Mouse (Mus musculus) liver, embryonic 15.5 days (tissue): Measurements from ENCODE around the gene Dlgap5. TPM values are rescaled to one million over a fixed set of nuclear protein-coding genes. Genes with fewer than 3 reads are reported as not detected.

Experiments used
- ATAC-seq: fragments of 200-750 bp; cut with Nextera tagmentation; 2 replicates; pipeline ENCODE4 v1.8.0; 2017; ENCODE audit warnings: moderate number of reproducible peaks, mild to moderate bottlenecking, moderate library complexity; ENCODE audit not compliant: insufficient read depth
- H3K27ac ChIP-seq: fragments of 300-500 bp; sonication (generic); replicated peaks from 2 replicates; pipeline ENCODE4 v1.5.1; 2015; ENCODE audit warnings: mild to moderate bottlenecking, inconsistent platforms
- H3K27me3 ChIP-seq: fragments of 300-500 bp; sonication (generic); 2 replicates; pipeline ENCODE4 v1.6.1; 2015; ENCODE audit warnings: mild to moderate bottlenecking, inconsistent platforms
- H3K36me3 ChIP-seq: fragments of 300-500 bp; sonication (generic); replicated peaks from 2 replicates; pipeline ENCODE4 v1.6.1; 2015; ENCODE audit warnings: moderate library complexity, mild to moderate bottlenecking, inconsistent platforms
- H3K4me1 ChIP-seq: fragments of 300-500 bp; sonication (generic); replicated peaks from 2 replicates; pipeline ENCODE4 v1.6.1; 2015; ENCODE audit warnings: inconsistent platforms
- H3K4me2 ChIP-seq: fragments of 300-500 bp; sonication (generic); 2 replicates; pipeline ENCODE4 v1.6.1; 2015; ENCODE audit warnings: moderate library complexity, mild to moderate bottlenecking, inconsistent platforms
- H3K4me3 ChIP-seq: fragments of 300-500 bp; sonication (generic); replicated peaks from 2 replicates; pipeline ENCODE4 v1.5.1; 2015; ENCODE audit warnings: mild to moderate bottlenecking, inconsistent platforms
- H3K9ac ChIP-seq: fragments of 300-500 bp; sonication (generic); 2 replicates; pipeline ENCODE4 v1.6.1; 2015; ENCODE audit warnings: moderate library complexity, mild to moderate bottlenecking, inconsistent platforms
- H3K9me3 ChIP-seq: fragments of 300-500 bp; sonication (generic); replicated peaks from 2 replicates; pipeline ENCODE4 v1.6.1; 2016; ENCODE audit warnings: inconsistent platforms
- WGBS: fragments of 180-500 bp; shearing (Covaris S2); methylation state at CpG from one replicate; pipeline ENCODE4 v1.1.7; 2015; ENCODE audit warnings: mixed read lengths; ENCODE audit not compliant: insufficient replicate concordance; 5-methylcytosine and 5-hydroxymethylcytosine counted together
- polyA plus RNA-seq: library from polyadenylated mRNA; unstranded; fragments of >200 nt; fragmentation: Nextera tagmentation; extraction: Ambion mirVana; gene quantifications from 2 replicates; pipeline ENCODE4 v1.2.1, GENCODE M21; 2015

Dlgap5 gene
- polyA plus RNA-seq, 1 experiment from 2014 or later: 51.3 TPM

DNA sequence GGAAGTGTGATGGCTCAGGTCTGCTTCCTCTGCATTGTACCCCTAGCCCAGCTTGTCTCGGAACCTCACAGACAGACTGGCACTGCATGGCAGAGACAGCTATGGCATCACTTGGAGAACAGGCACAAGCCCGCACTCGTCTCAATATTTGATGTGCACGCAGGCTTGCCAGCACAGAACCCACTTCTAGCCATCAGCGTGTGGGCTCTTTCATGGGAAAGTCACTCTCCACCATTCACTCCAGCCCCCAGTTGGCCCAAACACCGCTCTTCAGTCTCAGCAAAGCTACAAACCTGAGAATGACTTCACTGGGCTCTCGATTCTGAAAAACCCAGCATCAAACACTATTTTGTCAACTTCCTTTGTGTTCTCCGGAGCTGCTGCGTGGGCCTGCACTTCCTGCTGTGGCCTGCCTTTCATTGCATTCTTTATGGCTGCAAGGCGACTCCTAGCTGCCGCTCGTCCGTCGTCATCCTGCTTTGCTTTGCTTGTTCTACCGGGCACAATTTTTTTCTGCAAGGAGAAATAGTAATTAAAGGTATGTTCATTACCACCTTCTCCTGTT lies 22.7 kb downstream of the Dlgap5 start:
- peaks cover 100% of the 10 kb centered on the region for H3K36me3 ChIP-seq
- no peak overlapping the region for H3K27ac ChIP-seq
- H3K4me2 ChIP-seq: no peak overlapping the region
- no peak for ATAC-seq
- whole genome bisulfite sequencing: 89% methylated on average over 15 of the region's 15 CpGs
- H3K9ac ChIP-seq: no peak overlapping the region
- H3K4me1 ChIP-seq: no peaks in the 10 kb centered on the region
- H3K9me3 ChIP-seq: no peaks in the 10 kb centered on the region
- H3K4me3 ChIP-seq: no peak overlapping the region
- H3K27me3 ChIP-seq: no peaks in the 10 kb centered on the region

DNA sequence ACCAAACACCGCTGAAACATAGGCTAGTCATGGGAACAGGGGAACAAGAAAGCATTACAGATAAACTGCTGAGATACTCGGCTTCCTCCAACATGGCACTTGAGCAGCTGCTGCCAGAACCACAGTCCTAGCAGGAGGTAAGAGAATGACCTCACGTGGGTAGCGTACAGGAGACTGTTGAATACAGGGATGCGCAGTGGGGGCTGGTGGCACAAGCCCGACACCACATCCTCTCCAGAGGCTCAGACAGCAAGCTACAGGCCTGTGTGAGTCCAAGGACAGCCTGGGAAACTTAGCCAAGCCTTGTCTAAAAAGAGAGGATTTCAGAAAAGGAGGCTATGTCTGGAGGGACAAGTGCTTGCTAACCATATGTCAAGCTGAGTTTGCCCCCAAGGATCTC lies 23.2 kb downstream of the Dlgap5 start:
- no peaks in the 10 kb centered on the region for H3K4me1 ChIP-seq
- no peak for ATAC-seq
- WGBS: 89% methylated on average over 6 of the region's 6 CpGs
- no peak overlapping the region for H3K4me2 ChIP-seq
- no peak overlapping the region for H3K27ac ChIP-seq
- no peak overlapping the region for H3K9ac ChIP-seq
- H3K27me3 ChIP-seq: no peaks in the 10 kb centered on the region
- H3K36me3 ChIP-seq: peaks cover 100% of the 10 kb centered on the region
- H3K4me3 ChIP-seq: no peak overlapping the region
- no peaks in the 10 kb centered on the region for H3K9me3 ChIP-seq

DNA sequence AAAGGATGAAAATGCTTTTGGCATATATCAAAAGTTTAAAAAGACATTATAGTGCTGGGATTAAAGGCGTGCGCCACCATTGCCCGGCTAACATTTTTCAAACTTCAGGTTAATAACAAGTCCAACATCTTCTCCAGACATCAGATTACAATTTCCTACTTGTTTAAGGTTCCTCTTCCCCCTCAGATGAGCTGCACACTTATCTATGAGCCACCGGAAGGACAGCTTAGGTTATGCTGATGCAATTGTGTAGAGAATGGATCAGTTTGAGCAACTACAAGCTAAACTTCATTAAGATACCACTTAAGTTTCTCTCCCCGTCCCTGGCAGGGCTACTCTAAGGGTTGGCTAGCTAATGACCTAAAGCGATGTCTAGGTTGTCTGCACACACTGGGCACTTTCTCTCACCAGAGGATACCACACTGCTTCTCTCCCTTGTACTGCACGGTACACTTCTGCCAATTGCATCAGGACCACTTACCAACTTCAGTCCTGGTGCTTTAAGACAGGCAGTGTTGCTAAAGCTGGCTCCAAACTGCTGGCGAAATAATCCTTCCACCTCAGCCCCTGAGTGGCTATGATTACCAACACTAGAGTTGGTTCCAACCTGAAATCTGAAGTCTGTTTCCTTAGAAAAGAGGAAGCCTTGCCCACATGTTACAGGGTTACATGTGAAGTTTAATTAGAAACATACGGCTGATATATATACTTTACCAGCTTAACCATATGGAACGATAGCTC lies 24.7 kb downstream of the Dlgap5 start:
- Histone ChIP-seq H3K4me3 (no peak overlapping the region), H3K4me1 (no peaks in the 10 kb centered on the region), H3K27ac (no peak overlapping the region), H3K27me3 (no peaks in the 10 kb centered on the region), H3K9ac (no peak overlapping the region), H3K4me2 (no peak overlapping the region), H3K36me3 (peaks cover 100% of the 10 kb centered on the region), H3K9me3 (no peaks in the 10 kb centered on the region)
- no peak for ATAC-seq
- WGBS: 86% methylated on average over 10 of the region's 10 CpGs

DNA sequence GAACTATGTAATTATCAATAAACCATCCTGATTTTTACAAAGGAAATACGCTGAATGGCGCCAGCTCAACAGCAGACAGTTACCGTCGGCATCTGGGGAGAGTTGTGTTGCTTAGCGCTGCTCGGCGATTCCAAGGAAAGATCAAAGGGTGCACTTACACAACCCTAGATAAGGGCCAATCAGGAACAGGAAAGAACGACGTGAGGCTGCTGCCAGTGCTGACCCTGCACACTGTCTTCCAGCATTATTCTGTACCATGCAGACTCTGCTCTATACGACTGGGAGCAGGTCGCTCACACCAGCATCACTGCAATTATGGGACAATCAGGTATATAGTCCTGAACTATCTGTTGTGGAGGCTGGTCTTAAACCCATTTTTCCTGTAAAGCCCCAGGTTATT lies 32.1 kb downstream of the Dlgap5 start:
- Histone ChIP-seq H3K4me2 (no peak overlapping the region), H3K4me3 (no peak overlapping the region), H3K27ac (no peak overlapping the region), H3K4me1 (no peaks in the 10 kb centered on the region), H3K27me3 (no peaks in the 10 kb centered on the region), H3K9ac (no peak overlapping the region), H3K36me3 (peaks cover 76% of the 10 kb centered on the region), H3K9me3 (no peaks in the 10 kb centered on the region)
- 75% methylated on average over 11 of the region's 11 CpGs for WGBS
- no peak for ATAC-seq

DNA sequence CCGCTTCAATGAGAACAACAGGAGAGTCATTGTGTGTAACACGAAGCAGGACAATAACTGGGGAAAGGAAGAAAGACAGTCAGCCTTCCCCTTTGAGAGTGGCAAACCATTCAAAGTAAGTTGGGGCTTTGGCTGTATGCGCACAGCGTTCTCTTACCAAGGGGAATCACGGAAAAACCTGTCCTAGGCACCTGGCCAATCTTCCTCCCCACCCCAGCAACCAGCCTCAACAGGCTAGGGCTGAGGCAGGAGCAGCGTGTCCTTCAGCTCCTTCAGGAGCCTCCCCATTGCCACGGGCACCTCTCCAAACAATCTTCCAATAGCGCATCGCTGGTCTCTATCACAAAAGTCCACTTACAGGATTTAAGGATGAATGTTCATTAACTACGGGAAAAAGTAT lies 33.6 kb downstream of the Dlgap5 start:
- no peak overlapping the region for H3K4me2 ChIP-seq
- H3K4me1 ChIP-seq: no peaks in the 10 kb centered on the region
- H3K9ac ChIP-seq: no peak overlapping the region
- ATAC-seq: no peak
- H3K4me3 ChIP-seq: no peak overlapping the region
- 88% methylated on average over 10 of the region's 10 CpGs for WGBS
- H3K9me3 ChIP-seq: no peaks in the 10 kb centered on the region
- H3K36me3 ChIP-seq: peaks cover 62% of the 10 kb centered on the region
- no peak overlapping the region for H3K27ac ChIP-seq
- H3K27me3 ChIP-seq: no peaks in the 10 kb centered on the region

DNA sequence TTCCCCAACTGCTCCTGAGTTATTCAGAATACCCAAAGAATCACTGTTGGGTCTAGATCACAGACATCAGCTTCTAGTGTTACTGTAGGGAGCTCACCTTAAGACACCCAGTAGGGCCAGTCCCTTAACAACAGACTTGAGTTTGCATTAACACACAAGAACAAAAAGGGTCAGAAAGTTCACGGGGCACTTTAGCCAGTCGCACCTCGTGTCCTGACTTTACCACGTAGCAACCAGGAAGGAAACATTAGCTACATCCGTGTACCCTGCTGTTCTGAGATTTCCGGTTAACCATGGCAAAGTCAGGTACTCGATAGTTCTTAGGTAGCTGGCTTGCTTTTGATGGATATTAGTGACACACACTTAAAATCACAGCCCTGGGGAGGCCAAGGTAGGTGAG lies 34.3 kb downstream of the Dlgap5 start:
- H3K27me3 ChIP-seq: no peaks in the 10 kb centered on the region
- H3K4me2 ChIP-seq: no peak overlapping the region
- H3K4me3 ChIP-seq: no peak overlapping the region
- no peak overlapping the region for H3K27ac ChIP-seq
- 75% methylated on average over 7 of the region's 7 CpGs for WGBS
- no peaks in the 10 kb centered on the region for H3K9me3 ChIP-seq
- H3K36me3 ChIP-seq: peaks cover 54% of the 10 kb centered on the region
- no peak for ATAC-seq
- H3K9ac ChIP-seq: no peak overlapping the region
- H3K4me1 ChIP-seq: no peaks in the 10 kb centered on the region

DNA sequence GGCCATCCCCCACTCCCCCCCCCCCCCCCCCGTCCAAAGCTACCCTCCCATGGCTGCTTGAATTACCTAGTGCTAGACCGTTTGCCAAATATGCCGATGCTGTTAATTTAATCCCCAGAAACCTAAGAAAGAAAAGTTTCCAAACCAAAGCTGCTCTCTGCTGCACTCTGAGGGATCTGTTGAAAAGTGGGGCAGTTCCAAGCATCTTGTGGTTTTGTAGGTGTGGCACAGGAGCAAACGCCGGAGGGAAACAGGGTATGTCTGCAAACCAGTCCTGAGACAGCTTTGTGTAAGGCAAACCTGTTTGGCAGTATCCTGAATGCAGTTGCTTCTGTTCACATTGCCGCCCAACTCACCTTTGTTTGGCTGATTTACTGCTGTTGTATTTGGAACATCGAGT lies 39.9 kb downstream of the Dlgap5 start:
- Histone ChIP-seq H3K9me3 (no peaks in the 10 kb centered on the region), H3K4me1 (peaks cover 18% of the 10 kb centered on the region), H3K36me3 (0 out of 2 replicates have a peak, but pooled peaks cover 4% of the 10 kb centered on the region), H3K27ac (no peak overlapping the region), H3K4me2 (no peak overlapping the region), H3K9ac (no peak overlapping the region), H3K4me3 (no peak overlapping the region), H3K27me3 (peaks cover 21% of the 10 kb centered on the region)
- 55% methylated on average over 7 of the region's 7 CpGs for WGBS
- ATAC-seq: no peak

DNA sequence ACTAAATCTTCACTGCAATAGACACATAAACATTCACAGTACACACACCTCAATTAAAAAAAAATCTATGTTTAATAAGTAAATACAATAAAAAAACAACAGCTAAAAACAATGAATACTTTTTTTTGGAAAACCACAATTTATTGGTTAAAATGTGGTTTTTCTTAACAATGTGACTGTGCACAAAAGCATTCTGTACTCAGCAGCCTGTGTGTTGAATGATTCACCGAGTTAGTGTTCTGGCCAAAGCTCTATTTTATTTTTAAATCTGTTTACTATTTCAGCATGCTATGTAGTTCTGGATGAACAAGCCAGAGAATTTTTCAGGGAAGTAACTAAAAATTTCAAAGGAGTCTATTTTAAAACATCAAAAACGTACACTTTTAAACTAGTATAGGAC lies 41.7 kb downstream of the Dlgap5 start:
- H3K4me2 ChIP-seq: no peak overlapping the region
- no peak overlapping the region for H3K27ac ChIP-seq
- H3K4me1 ChIP-seq: peaks cover 20% of the 10 kb centered on the region
- no peak overlapping the region for H3K4me3 ChIP-seq
- no peaks in the 10 kb centered on the region for H3K36me3 ChIP-seq
- no peaks in the 10 kb centered on the region for H3K9me3 ChIP-seq
- H3K27me3 ChIP-seq: peaks cover 37% of the 10 kb centered on the region
- H3K9ac ChIP-seq: no peak overlapping the region
- 47% methylated on average over 2 of the region's 2 CpGs for WGBS
- no peak for ATAC-seq

DNA sequence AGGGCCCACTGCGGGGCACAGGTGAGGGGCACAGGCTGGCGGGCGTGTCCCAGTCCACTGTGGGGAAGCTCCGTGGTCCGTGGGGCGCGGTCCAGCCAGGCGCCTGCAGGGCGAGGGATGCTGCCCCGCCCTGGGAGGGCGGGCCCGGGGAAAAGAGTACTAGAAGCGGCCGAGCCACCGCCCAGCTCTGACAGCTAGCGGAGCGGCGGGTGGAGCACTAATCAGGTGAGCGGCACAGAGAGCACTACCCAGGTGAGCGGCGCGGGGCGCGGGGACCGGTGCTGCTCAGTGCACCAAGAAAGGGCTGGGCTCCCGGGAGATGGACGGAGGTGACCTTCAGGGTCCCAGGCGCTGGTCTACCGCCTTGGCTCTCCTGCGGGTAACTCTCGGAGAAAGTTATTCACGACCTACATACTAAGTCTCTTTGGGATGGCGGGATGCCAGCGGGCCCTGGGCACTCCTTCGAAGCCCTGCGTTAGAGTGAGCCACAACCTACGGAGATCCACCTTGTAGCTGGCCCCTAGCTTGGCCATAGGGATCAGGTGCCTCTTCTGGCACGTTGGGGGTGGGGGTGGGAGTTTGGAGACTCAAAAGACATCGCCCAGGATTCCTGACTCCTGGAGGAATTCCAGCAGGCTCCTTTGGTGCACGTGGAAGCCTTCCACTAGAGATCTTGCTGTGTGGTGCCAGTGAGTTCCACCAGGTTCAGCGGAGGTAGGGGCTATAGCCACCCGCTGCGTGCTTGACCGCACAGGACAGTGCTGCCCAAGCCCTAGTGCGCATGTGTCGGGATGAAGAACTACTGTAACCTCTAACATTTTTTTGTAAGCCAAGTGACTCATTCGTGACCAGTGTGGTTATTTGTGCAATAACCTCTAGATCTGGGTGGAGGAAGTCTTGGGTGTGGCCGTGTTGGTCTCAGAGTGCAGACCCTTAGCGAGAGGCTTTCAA lies 44.2 kb downstream of the Dlgap5 start:
- Histone ChIP-seq H3K9me3 (no peaks in the 10 kb centered on the region), H3K9ac (peak overlapping the region; percentile 27; the same call in 1 of the 2 replicates), H3K4me2 (peak overlapping the region; percentile 62), H3K36me3 (no peaks in the 10 kb centered on the region), H3K4me1 (peaks cover 20% of the 10 kb centered on the region), H3K27ac (no peak overlapping the region), H3K4me3 (peak overlapping the region; percentile 47), H3K27me3 (peaks cover 45% of the 10 kb centered on the region)
- ATAC-seq: peak; percentile 83
- WGBS: 6% methylated on average over 48 of the region's 49 CpGs

DNA sequence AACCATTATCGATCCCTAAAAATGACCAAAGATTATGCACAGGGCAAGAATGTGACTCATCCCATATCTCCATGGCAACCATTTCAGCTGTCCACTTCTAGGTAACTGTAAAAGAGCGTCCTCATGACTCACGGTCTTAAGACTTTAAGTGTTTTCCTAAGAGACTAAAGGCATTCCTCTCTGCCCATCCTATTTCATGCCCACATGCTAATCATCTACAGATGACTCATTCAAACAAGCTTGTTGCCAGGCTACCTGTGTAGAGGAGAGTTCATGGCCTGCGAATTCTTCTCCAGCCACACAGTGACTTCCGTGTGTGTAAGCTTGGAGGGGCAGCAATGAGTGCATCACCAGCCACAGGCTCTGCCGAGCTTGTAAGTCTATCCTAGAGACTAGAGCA lies 46.5 kb downstream of the Dlgap5 start:
- Histone ChIP-seq H3K9me3 (no peaks in the 10 kb centered on the region), H3K27me3 (peaks cover 45% of the 10 kb centered on the region), H3K36me3 (no peaks in the 10 kb centered on the region), H3K4me3 (no peak overlapping the region), H3K4me1 (peaks cover 29% of the 10 kb centered on the region), H3K4me2 (no peak overlapping the region), H3K9ac (no peak overlapping the region), H3K27ac (no peak overlapping the region)
- ATAC-seq: no peak
- WGBS: 74% methylated on average over 6 of the region's 6 CpGs

DNA sequence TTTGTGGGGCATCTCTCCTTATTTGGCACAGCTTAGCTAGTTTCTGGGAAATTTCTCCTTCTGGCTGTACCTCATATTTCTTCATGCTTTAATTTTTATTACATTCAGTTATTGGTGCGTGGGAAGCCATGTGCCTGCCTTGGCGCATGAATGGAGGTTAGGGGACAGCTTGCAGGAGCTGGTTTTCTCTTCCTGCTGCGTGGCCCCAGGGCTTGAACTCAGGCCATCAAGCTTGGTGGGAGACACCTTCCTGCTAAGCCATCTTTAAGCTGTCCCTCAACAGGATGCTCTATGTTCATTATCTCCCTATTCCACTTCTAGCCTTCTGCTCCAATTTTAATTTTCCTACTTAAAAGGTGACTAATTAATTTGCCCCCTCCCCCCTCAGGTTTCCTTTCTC lies 47.4 kb downstream of the Dlgap5 start:
- Histone ChIP-seq H3K4me3 (no peak overlapping the region), H3K27ac (no peak overlapping the region), H3K36me3 (no peaks in the 10 kb centered on the region), H3K4me2 (no peak overlapping the region), H3K27me3 (peaks cover 45% of the 10 kb centered on the region), H3K4me1 (peaks cover 38% of the 10 kb centered on the region), H3K9ac (no peak overlapping the region), H3K9me3 (no peaks in the 10 kb centered on the region)
- 68% methylated on average over 3 of the region's 3 CpGs for WGBS
- no peak for ATAC-seq
